Mouse (Mus musculus) hindbrain, postnatal 0 days (tissue): ENCODE results near the gene Btbd16. TPM values are rescaled to one million over a fixed set of nuclear protein-coding genes. Genes with fewer than 3 reads are reported as not detected.

Experiments
- ATAC-seq: fragments of 200-750 bp; cut with Nextera tagmentation; 2 replicates; pipeline ENCODE4 v1.8.0; 2017; ENCODE audit warnings: mild to moderate bottlenecking, moderate TSS enrichment, moderate library complexity
- DNase-seq: peaks from one replicate; pipeline ENCODE4 v3.0.0-alpha.2; 2015; ENCODE audit warnings: low spot score
- H3K27ac ChIP-seq: fragments of 300-500 bp; sonication (generic); 2 replicates; pipeline ENCODE4 v1.5.1; 2014; ENCODE audit warnings: mild to moderate bottlenecking
- H3K27me3 ChIP-seq: fragments of 300-500 bp; sonication (generic); 2 replicates; pipeline ENCODE4 v1.6.1; 2014; ENCODE audit warnings: low read length, mixed read lengths; ENCODE audit not compliant: insufficient read depth
- H3K36me3 ChIP-seq: fragments of 300-500 bp; sonication (generic); 2 replicates; pipeline ENCODE4 v1.6.1; 2014; ENCODE audit warnings: low read length, mixed read lengths; ENCODE audit not compliant: insufficient read depth
- H3K4me1 ChIP-seq: fragments of 300-500 bp; sonication (generic); 2 replicates; pipeline ENCODE4 v1.6.1; 2014; ENCODE audit warnings: antibody characterized with exemption, low read length, mixed read lengths; ENCODE audit not compliant: insufficient read depth
- H3K4me2 ChIP-seq: fragments of 300-500 bp; sonication (generic); 2 replicates; pipeline ENCODE4 v1.6.1; 2014; ENCODE audit warnings: low read depth, mild to moderate bottlenecking, low read length, moderate library complexity, mixed read lengths
- H3K4me3 ChIP-seq: fragments of 300-500 bp; sonication (generic); 2 replicates; pipeline ENCODE4 v1.5.1; 2014; ENCODE audit warnings: low read length
- H3K9ac ChIP-seq: fragments of 300-500 bp; sonication (generic); replicated peaks from 2 replicates; pipeline ENCODE4 v1.6.1; 2014; ENCODE audit warnings: mild to moderate bottlenecking, low read length, moderate library complexity, mixed read lengths
- H3K9me3 ChIP-seq: fragments of 300-500 bp; sonication (generic); 2 replicates; pipeline ENCODE4 v1.6.1; 2016; ENCODE audit warnings: low read length, mixed read lengths
- CTCF ChIP-seq: IDR thresholded peaks from 2 replicates; pipeline ENCODE4 v1.5.1; 2016; ENCODE audit warnings: antibody characterized with exemption, control low read depth, low read depth
- WGBS: fragments of 180-500 bp; shearing (Covaris S2); extraction: QIAGEN DNeasy Blood & Tissue Kit; methylation state at CpG from one replicate; pipeline ENCODE4 v1.1.7; 2014; 5-methylcytosine and 5-hydroxymethylcytosine counted together
- polyA plus RNA-seq: library from polyadenylated mRNA; unstranded; fragments of >200 nt; fragmentation: Nextera tagmentation; extraction: Ambion mirVana; gene quantifications from 2 replicates; pipeline ENCODE4 v1.2.1, GENCODE M21; 2015
- total RNA-seq: library from RNA; depleted of rRNA; stranded (reverse); fragments of >200 nt; gene quantifications from 2 replicates; pipeline ENCODE4 v1.2.3, GENCODE M21; 2014

The Btbd16 gene
- total and polyA plus RNA-seq, 2 experiments from 2014 or later, result 0.18 TPM; not detected in 1

DNA sequence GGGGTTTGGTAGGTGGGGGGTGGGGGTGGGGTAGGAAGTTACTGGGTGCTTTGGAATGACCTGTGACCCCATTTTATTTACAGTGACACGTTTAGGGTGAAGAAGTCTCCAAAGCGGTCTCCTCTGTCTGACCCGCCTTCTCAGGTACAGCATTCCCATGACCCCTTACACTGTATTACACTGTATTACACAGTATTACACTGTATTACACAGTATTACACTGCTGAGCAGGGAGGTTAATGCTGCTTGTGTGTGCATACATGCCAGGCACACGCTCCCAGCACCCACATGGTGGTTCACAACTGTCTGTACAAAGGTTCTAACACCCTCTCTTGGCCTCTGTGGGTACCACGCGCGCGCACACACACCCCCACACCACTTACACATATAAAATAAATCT is 40.4 kb upstream of the Btbd16 start:
- H3K27ac ChIP-seq, result peak overlapping the region; percentile 18; the same call in 1 of the 2 replicates
- no peak for DNase-seq
- H3K4me1 ChIP-seq, result 0 out of 2 replicates have a peak, but pooled peaks cover 3% of the 10 kb centered on the region
- WGBS, result 92% methylated on average over 8 of the region's 8 CpGs
- H3K9me3 ChIP-seq, result no peaks in the 10 kb centered on the region
- 0 out of 2 replicates have a peak, but pooled peaks have one; percentile 2 for TF ChIP-seq CTCF
- no peak overlapping the region for H3K4me3 ChIP-seq
- no peak for ATAC-seq
- no peaks in the 10 kb centered on the region for H3K27me3 ChIP-seq
- H3K36me3 ChIP-seq, result peaks cover 41% of the 10 kb centered on the region
- no peak overlapping the region for H3K4me2 ChIP-seq
- H3K9ac ChIP-seq, result no peak overlapping the region

DNA sequence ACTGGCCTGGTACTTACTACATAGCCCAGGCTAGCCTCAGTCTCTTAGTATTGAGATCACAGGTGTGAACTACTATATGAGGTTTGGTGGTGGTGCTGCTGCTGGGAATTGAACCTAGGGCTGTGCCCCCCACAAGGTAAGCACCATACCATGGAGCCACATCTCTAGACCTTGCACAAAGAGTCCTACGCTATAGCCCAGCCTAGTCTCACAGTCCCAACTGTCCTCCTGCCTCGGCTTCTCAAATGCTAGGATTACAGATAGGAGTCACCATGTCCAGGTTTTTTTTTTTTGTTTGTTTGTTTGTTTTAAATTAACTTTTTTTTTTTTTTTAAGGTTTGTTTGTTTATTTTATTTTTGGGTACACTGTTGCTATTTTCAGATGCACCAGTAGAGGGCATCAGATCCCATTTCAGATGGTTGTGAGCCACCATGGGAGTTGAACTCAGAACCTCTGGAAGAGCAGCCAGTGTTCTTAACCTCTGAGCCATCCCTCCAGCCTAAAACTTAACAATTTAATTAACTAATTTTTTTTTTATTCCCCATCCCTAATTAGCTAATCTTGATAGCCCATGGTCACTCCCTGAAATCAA is 39.6 kb upstream of the Btbd16 start:
- 96% methylated on average over 2 of the region's 2 CpGs for WGBS
- ATAC-seq (no peak), DNase-seq (no peak)
- no peak overlapping the region for H3K4me2 ChIP-seq
- peak; percentile 49 for TF ChIP-seq CTCF
- H3K4me3 ChIP-seq, result no peak overlapping the region
- no peaks in the 10 kb centered on the region for H3K9me3 ChIP-seq
- H3K27ac ChIP-seq, result no peak overlapping the region
- no peaks in the 10 kb centered on the region for H3K27me3 ChIP-seq
- 0 out of 2 replicates have a peak, but pooled peaks cover 3% of the 10 kb centered on the region for H3K4me1 ChIP-seq
- H3K36me3 ChIP-seq, result peaks cover 34% of the 10 kb centered on the region; the same call in 1 of the 2 replicates
- H3K9ac ChIP-seq, result no peak overlapping the region

DNA sequence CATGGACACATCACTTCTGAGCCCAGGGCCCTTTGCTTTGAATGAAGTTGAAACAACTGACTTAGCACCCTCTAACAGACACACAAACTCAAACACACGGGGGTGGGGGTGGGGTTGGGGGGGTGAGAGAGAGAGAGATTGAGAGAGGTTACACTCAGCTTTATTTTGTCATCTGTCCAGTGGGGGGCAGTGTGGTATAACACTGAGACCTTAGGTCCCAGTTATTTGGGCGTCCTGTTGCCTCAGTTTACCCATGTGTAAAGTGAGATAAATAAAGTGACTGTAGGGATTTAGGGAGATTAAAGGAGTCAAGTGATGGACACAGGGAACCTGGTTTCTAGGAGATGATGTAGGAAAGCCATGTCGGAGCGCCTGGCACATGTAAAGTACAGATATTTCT is 32.8 kb upstream of the Btbd16 start:
- 84% methylated on average over 4 of the region's 4 CpGs for WGBS
- H3K4me3 ChIP-seq, result no peak overlapping the region
- H3K9me3 ChIP-seq, result no peaks in the 10 kb centered on the region
- no peaks in the 10 kb centered on the region for H3K4me1 ChIP-seq
- no peaks in the 10 kb centered on the region for H3K27me3 ChIP-seq
- ATAC-seq (no peak), DNase-seq (peak; percentile 25)
- peak; percentile 47 for TF ChIP-seq CTCF
- H3K9ac ChIP-seq, result no peak overlapping the region
- H3K36me3 ChIP-seq, result peaks cover 64% of the 10 kb centered on the region
- H3K4me2 ChIP-seq, result no peak overlapping the region
- no peak overlapping the region for H3K27ac ChIP-seq

DNA sequence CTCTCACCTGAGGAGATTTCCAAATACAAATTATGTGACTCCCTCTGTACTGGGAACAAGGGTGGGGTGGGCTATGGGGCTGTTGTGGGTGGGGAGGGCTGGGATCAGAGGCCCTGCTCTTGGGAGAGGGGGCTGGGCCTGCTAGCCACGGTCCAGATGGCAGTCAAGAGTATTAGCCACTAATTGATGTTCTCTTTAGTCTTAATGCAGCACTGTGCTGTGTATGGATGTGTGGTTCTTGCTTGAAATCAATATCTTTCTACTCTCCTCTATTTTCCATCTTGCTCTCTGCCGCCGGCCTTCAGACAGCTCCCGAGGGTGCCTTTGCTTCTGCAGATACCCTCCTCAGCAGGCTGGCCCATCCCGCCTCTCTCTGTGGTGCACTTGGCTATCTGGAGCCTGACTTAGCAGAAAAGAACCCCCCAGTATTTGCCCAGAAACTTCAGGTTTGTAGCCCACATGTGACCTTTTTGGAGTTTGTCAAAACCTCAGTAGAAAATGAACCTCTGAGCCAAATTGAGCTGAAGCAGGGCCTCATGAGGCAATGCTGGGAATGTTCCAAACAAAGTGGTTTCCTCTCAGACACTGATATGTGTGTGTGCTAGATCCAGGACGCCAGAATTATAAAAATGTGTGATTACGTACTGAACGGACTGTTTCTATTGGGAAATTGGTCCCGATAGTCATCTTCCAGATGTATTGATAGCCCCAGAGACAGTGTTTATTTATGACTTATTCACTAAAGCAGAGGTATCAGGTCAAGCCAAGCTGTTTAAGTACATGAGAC is 30.4 kb upstream of the Btbd16 start:
- no peak overlapping the region for H3K9ac ChIP-seq
- H3K4me3 ChIP-seq, result no peak overlapping the region
- DNase-seq (no peak), ATAC-seq (no peak)
- WGBS, result 78% methylated on average over 9 of the region's 9 CpGs
- no peaks in the 10 kb centered on the region for H3K27me3 ChIP-seq
- no peaks in the 10 kb centered on the region for H3K9me3 ChIP-seq
- H3K4me1 ChIP-seq, result no peaks in the 10 kb centered on the region
- H3K27ac ChIP-seq, result no peak overlapping the region
- H3K4me2 ChIP-seq, result no peak overlapping the region
- H3K36me3 ChIP-seq, result peaks cover 59% of the 10 kb centered on the region
- no peak for TF ChIP-seq CTCF

DNA sequence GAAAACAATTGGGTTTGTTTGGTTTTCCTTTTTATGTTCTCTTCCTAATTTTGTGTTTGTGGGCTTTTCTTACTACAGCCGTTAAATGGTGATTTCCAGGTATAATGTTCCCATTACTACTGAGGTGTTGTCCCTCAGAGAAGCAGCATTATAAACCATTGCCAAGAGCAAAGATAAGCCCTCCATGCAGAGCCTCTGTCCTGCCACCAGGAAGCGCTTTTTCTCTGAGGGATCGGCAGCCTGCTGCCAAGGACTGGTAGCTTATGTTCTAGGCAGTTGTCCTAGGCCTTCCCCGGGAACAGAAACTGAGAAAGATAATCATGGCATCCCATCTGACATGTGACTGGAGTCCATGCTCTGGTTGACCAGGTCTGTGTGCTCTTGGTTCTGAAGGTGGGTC is 24.7 kb upstream of the Btbd16 start:
- peaks cover 10% of the 10 kb centered on the region; the same call in 1 of the 2 replicates for H3K4me1 ChIP-seq
- no peak for ATAC-seq
- TF ChIP-seq CTCF, result no peak
- no peaks in the 10 kb centered on the region for H3K9me3 ChIP-seq
- no peak overlapping the region for H3K4me3 ChIP-seq
- H3K9ac ChIP-seq, result no peak overlapping the region
- H3K27ac ChIP-seq, result no peak overlapping the region
- no peak overlapping the region for H3K4me2 ChIP-seq
- H3K36me3 ChIP-seq, result peaks cover 32% of the 10 kb centered on the region
- DNase-seq, result no peak
- WGBS, result 86% methylated on average over 4 of the region's 4 CpGs
- H3K27me3 ChIP-seq, result no peaks in the 10 kb centered on the region

DNA sequence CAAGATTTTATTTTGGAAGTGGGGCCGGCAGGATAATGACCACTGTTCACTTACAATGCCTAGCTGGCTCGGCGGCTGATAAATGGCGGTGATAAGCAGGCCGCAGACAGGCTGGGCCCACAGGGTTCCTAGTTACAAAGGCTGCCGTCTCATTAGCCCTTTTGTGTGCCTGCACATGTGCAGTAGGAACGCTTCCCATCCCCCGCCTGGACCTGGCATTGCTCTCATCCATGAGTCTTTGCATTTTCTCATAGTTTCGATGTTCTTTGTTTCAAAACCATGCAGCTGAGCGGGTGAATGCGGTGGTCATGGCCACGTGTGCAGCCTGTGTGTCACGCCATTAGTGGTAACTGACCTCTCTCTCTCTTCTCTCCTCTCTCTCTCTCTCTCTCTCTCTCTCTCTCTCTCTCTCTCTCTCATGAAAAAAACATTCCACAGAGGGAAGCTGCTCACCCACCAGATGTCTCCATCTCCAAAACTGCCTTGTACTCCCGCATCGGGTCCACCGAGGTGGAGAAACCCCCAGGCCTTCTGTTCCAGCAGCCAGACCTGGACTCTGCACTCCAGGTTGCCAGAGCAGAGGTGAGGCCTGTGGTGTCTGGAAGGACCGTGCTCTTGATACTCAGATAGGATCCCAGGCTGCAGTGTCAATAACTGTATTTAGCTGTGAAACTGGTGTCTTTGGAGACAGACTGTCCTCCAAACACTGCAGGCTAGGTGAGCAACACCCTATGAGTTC is 22.9 kb upstream of the Btbd16 start:
- Histone ChIP-seq H3K4me3 (no peak overlapping the region), H3K27me3 (no peaks in the 10 kb centered on the region), H3K4me1 (peaks cover 10% of the 10 kb centered on the region; the same call in 1 of the 2 replicates), H3K9ac (peak overlapping the region; percentile 22; the same call in 1 of the 2 replicates), H3K36me3 (peaks cover 16% of the 10 kb centered on the region), H3K27ac (peak overlapping the region; percentile 64), H3K4me2 (no peak overlapping the region), H3K9me3 (no peaks in the 10 kb centered on the region)
- ATAC-seq (peak; percentile 73), DNase-seq (peak; percentile 70)
- WGBS, result 23% methylated on average over 17 of the region's 17 CpGs
- TF ChIP-seq CTCF, result no peak
